Mouse (Mus musculus) thymus, postnatal 25 days (tissue): Measurements from ENCODE around the gene Hmg20b.

ENCODE experiments used
- DNase-seq: peaks from one replicate; pipeline ENCODE4 v3.0.0; 2022

The Hmg20b gene

GRCm38 (mm10) chr10:81302781-81303218 lies 47.5 kb downstream of the Hmg20b start:
- DNase-seq: peak; percentile 36

DNA sequence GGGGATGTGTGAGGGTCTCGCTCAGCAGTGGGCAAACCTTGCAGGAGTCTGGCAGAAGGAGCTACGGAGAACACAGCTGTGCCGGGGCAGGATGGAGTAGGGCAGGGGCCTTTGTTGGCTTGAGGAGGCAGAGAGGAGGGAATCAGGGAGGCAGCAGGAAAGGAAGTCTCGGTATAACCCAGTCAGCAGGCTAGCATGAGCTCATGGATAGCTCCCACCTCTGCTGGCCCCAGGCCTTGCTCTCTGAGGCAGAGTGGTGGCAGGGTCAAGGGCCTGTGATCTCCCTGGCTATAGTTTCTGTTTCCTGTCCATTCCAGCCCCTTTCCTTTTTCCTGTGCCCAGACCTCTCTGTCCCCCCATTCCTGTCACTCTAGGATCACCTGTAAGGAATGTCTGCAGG lies 48.0 kb downstream of the Hmg20b start:
- DNase-seq: no peak

- no peak for DNase-seq
These were observed 49.0 kb downstream of the Hmg20b start for GRCm38 (mm10) chr10:81301321-81301720.

DNA sequence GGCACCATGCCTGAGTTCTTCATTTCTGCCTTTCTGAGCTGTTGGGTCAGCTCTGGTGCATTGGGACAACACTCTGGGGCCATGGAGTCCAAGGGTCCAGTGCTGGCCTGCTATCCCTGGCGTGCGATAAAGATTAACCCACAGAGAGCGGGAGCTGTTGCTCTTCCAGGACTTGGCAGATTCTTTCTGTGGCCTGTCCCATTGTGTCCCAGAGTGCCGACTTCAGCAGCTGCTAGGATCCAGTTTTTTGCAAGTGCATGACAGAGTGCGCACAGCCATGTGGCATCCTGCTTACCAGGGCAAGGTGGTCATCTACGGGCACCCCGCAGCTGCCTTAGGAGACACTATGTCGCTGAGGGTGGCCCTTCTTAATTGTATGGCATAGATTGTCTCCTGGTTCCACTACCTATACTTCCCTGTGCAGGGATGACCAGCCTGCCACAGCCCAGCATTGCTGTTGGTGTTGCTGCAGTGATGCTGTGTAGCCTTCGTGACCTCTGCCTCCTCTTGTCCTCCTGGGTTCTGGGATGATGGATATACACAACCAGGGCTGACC lies 49.9 kb downstream of the Hmg20b start:
- DNase-seq: no peak

GRCm38 (mm10) chr10:81299585-81300351 lies 50.5 kb downstream of the Hmg20b start:
- DNase-seq: no peak

DNA sequence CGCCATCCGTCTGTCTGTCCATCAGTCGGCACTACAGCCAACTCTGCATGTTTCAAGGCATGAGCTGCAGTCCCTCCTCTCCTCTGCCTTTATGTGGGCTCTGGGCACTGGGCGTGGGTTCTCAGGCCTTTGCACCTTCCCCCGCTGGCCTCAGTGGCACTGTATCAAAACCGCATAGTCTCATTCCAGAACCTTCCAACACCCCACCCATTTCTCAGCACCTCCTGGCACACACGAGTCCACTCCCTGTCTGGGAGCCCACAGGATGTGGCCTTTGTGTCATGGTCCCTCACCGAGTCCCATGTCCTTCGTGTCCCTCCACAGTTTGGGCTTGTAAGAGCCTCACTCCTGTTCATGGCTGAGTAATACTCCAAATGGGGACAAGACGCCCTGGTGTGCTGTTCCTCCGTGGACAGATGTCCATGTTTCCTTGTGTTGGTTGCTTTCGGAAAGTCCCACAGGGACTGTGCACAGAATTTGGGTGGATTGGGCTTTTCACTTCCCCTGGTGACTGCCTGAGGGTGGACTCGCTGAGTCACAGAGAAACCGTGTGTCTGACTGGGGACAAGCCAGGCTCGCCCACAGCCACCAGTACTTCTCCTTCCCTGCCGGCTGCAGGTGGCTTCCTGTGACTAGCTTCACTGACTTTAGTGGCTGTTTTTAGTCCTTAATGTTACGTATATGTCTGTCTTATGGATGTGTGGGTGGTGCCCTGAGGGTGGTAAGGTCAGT lies 51.7 kb downstream of the Hmg20b start:
- peak; percentile 68 for DNase-seq

GRCm38 (mm10) chr10:81297845-81298244 lies 52.4 kb downstream of the Hmg20b start:
- DNase-seq: peak; percentile 82

DNA sequence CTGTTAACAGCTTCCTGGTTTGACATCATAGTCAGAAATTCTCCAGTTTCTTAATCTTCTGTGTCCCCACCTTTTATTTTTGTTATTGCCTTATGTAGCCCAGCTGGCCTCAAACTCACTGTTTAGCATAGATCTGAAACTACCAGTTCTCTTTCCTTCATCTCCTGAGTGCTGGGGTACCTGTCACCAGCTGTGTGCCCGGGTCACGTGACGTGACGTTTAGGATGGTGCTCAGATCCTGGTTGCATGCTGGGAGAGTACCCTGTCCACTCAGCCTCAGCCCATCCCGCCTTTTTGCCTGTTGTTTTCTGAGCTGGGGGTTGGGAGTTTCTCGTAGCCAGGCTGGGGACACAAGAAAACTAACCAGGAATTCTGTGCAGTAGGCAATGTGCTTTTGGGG lies 53.0 kb downstream of the Hmg20b start:
- DNase-seq: peak; percentile 75
